Mouse (Mus musculus): Measurements from ENCODE around the gene Rbfox2.
"Not testable (repeated sequence)": the region's sequence is repeated elsewhere in the genome, so short reads cannot be mapped to it uniquely, and the experiment has no call there.

DNA sequence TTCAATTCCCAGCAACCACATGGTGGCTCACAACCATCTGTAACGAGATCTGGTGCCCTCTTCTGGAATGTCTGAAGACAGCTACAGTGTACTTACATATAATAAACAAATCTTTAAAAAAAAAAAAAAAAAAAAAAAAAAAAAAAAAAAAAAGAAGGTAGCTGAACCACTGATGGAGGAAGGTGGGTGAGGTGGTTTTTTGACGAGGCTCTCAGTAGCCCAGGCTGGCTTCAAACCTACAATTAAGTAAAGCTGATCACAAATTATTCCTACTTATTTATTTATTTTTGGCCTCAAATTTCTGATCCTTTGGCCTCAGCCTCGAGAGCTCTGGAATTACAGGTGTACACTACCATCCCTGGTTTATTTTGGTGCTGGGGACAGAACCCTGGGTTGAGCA, 28.4 kb upstream of the Rbfox2 start:
- TF ChIP-seq CTCF (conservative IDR thresholded peaks at IDR 0.05; ENCODE audit: low read length); NANOG (IDR thresholded peaks at IDR 0.05; ENCODE audit: borderline replicate concordance, low read length): not testable (repeated sequence)

All from E14TG2a.4 (cell line).